Mouse (Mus musculus): ENCODE results near the gene Lsm12.

Lsm12 gene

DNA sequence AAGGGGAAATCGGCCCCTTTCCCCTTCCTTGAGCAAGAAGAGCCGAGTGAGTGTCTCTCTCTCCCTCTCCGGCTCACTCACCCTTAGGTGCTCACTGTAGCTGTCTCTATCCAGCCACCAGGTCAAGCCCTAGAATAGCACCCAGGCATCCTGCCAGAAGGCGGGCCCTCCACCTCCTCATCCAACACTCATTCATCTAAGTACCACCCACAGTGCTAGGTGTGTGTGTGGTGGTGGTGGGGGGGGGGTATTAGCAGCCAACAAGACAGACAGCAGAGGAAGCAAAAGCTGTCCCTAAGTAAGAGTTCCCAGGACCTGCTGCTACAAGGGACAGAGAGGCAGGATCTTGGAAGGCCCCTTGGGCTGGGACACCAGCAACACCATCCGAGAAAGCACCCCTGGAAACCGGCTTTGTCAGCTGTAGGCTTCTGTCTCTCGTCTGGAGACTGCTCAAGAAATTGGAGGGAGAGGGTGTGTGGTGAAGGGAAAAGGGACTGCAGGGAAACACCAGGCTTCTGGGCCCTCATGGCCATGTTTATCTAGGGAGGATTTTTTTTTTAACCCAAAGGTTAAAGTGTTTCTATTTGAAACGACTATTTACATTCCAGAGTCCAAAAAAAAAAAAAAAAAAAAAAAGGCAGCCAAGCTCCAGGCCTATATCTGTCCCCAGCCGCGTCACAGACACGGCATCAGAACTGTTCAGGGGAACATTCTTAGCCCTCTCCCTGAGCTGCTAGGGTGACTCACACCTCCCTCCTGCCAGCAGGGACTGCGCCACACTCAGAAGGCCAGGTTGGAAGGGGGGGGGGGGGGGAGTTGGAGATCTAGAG lies 31.2 kb upstream of the Lsm12 start:
- no peak for DNase-seq (ENCODE audit: low spot score in 2 of 2)

- DNase-seq (ENCODE audit: low spot score in 2 of 2): no peak
Observed at GRCm38 (mm10) chr11:102215511-102215910, 30.4 kb upstream of the Lsm12 start.

- DNase-seq (ENCODE audit: low spot score in 2 of 2): no peak
Observed at GRCm38 (mm10) chr11:102214430-102215156, 29.5 kb upstream of the Lsm12 start.

- no peak for DNase-seq (ENCODE audit: low spot score in 2 of 2)
Observed at GRCm38 (mm10) chr11:102211936-102212341, 26.8 kb upstream of the Lsm12 start.

GRCm38 (mm10) chr11:102211011-102211410 lies 25.9 kb upstream of the Lsm12 start:
- DNase-seq (ENCODE audit: low spot score in 2 of 2): no peak

DNA sequence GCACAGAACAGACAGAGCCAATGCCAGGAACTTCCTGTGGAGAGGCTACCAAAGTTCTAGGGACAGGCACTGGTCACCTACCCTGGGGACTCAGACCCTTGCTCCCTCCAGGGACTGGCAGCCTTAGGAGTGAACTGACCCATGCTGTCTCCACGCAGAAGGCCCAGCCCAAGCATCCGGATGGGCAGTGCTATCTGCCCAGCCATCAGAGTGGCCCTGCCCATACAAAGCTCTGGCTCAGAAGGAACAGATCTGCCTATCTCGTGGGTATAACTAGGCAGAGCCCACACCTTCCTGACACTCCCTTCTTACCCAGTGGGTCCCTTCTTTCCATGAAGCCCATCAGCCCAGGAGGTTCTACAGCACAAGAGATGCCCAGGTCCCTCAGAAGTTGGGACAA lies 25.1 kb upstream of the Lsm12 start:
- DNase-seq (ENCODE audit: low spot score in 2 of 2): no peak

DNA sequence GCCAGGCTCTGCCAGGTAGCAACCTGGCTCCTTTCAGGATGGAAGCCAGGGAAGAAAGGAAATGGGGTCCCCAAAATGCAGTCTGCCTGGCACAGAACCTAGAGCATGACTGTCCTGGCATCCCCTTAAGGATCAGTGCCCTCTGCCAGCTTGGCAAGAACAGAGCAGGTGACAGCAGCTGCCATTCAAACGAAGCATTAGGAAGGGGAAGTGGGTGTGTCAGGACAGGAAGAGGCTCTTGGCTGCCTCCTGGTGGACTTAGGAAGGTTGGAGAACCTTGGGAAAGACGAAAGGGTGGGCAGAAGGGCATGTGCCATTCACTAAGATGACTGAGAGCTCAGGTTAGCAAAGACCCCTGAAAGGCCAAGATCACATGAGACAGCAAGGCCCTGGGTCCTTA lies 24.6 kb upstream of the Lsm12 start:
- peak in 1 of 2 experiments; percentile 38 for DNase-seq (ENCODE audit: low spot score in 2 of 2)

DNA sequence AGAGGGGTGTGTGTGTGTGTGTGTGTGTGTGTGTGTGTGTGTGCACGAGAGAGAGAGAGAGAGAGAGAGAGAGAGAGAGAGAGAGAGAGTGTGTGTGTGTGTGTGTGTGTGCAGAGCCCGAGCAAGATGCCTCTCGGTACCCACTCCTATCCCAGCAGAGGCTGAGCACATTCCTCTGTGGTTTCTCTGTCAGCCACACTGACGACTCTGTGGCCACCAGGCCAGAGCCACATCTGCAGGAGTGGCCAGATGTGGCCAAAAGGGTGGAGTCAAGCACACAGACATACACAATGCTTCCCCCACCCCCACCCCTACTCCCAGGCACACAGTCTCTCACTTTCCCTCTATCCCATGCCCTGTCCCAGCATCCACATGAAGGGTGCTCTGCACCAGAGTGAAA lies 23.8 kb upstream of the Lsm12 start:
- DNase-seq (ENCODE audit: low spot score in 2 of 2): no peak

- DNase-seq (ENCODE audit: low spot score in 2 of 2): no peak
Observed at GRCm38 (mm10) chr11:102207825-102208777, 23.0 kb upstream of the Lsm12 start.

DNA sequence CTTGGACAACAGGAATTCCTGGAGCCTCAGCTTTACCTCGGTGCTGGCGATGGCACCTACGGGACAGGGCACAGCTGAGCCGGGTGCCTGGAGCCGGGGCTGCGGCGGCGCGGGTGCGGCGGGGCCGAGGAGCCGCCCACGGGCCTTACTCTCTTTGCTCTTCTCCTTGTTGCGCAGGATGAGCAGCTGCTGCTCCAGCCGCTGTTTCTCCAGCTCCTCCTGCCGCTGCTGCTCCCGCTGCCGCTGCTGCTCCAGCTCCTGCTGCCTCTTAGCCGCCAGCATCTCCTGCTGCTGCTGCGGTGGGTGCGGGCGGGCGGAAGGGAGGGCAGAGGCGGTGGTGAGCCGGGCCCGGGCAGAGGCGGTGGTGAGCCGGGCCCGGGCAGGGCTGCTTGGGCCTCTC lies 21.4 kb upstream of the Lsm12 start:
- DNase-seq (ENCODE audit: low spot score in 2 of 2): no peak

DNA sequence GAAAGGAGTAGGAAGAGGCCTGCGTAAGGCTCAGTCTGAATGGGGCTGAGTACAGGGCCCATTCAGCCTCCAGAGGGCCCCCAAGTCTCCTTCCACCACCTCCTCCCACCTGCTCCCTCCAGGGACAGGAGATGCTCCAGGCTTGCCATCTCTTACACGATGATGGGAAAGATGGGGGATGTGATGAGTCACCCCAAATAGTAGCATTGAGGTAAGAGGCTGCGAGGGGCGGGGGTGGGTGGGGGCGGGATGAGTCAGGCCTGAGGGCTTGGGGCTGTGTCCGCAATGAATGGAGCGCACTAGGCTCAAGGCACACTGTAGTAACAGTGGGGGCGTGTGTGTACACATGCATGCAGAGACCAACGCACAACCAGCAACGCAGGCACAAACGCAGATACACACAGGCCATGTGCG lies 16.3 kb upstream of the Lsm12 start:
- no peak for DNase-seq (ENCODE audit: low spot score in 2 of 2)

GRCm38 (mm10) chr11:102199856-102200255 lies 14.8 kb upstream of the Lsm12 start:
- DNase-seq (ENCODE audit: low spot score in 2 of 2): no peak

- DNase-seq (ENCODE audit: low spot score in 2 of 2): no peak
Observed at GRCm38 (mm10) chr11:102198245-102198644, 13.1 kb upstream of the Lsm12 start.

GRCm38 (mm10) chr11:102196018-102196797 lies 11.1 kb upstream of the Lsm12 start:
- DNase-seq (ENCODE audit: low spot score in 2 of 2): no peak

DNA sequence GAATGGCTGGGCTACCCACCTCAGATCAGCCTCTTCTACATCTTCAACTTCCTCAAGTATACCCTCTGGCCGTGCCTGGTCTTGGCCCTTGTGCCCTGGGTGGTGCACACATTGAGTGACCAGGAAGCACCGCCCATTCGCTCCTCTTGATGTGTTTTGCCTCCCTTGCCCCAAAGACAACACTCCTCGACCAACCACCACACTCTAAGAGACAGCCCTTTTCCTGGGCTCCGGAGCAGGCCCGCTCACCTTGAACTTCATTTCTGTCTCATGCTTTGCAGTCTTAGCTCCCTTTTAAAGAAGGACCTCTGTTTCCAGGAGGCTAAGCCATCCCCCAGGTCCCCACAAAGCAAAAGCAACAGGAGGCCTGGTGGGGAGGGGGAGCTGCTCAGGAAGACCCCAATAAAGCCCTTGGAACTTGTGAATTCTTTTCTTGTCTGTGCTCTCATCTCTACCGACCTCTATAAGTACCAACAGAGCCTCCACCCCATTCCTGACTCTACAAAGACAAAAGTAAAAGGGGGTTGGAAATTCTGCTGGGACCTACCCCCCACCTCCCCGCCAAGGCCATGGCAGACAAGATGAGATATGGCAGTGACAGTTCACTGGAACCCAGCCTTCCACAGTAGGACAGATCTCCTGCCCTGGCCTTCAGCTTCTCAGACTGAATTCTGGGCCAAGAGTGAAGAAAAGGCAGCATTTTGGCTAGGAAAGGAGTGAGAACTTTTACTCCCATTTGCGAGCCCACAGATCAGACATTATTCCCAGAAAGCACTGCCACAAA lies 8.8 kb upstream of the Lsm12 start:
- DNase-seq (ENCODE audit: low spot score in 2 of 2): no peak

DNA sequence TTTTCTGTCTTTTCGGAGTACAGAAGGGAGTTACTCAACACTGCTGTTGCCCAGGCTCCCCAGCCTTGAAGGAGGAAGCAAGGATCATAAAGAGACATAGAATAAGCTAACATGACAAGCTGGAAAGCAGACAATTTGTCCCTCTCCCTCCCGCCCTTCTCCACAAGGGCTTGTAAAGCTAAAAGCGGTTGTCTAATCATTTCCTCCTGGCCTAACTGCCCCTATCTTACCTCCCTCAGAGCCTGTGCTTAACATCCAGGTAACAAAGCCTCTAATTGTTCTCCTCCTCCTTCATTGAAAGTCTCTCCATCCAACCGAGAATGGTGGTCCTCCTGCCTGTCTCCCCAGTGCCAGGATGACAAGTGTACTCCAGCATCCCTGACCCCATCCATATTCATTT lies 5.8 kb upstream of the Lsm12 start:
- DNase-seq (ENCODE audit: low spot score in 2 of 2): no peak

DNA sequence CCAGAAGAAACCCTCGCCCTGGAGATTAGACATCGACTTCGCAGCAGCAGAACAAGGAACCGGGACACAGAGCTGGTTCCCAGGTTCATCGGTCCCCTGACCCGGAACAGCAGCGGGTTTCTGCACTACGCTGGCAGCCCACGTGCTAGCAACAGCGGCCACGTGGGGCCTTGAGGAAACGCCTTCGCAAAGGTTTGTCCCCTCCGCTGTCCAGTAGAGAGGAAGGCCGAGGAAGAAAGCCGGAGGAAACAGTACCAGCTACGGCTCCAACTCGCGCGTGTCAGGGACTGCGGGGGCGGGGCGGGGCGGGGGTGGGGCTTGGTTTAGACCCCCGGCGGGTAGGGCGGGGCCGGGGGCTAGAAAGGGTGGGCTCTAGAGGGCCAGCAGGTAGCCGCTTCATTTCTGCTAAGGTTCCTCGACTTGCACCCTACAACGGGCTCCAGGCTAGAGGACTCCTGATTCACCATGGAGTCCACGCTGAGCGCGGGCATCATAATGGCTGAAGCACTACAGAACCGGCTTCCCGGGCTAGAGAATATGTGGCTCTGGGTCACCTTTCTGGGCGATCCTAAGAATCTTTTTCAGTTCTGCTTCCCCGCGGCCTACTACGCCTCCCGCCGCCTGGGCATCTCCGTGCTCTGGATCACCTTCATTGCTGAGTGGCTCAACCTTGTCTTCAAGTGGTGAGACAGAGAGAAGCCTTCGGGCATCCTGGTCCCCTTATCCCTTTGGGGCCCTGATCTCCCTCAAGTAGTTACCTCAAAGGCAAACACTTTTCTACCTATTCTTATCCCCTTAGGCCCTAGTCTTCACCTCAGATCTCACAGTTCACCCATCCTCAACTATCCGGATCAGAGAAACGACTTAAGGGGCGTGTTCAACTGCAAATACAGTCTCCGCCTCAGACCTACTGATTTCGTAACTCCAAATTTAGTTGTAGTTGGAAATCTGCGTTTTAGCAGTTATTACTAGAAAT lies 4.7 kb upstream of the Lsm12 start, which contains the start of gene G6pc3:
Gene G6pc3, plus strand, starts transcription at position 160 of the 976 bp plus-strand sequence.
- peak; percentile 53 to 58 for DNase-seq (ENCODE audit: low spot score in 2 of 2)

DNA sequence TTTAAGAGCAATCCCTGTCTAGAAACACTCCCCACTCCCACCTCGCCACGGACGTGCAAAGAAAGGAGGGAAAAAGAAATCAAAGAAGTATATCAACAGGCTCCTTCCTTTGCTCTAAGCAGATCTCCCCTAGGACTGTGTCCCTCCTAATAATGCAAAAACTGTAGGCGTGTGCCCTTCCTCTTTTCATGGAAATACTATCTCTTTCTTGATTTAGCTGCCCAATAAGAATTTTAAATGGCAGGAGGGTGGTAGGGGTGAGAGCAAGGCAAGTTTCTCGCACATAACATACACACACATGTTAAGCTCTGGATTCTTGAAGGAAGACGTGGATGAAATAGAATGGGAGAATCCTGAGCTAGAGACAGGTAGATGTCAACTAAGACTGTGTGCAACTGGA lies 3.9 kb upstream of the Lsm12 start:
- DNase-seq (ENCODE audit: low spot score in 2 of 2): no peak

- DNase-seq (ENCODE audit: low spot score in 2 of 2): no peak
Observed at GRCm38 (mm10) chr11:102186235-102186634, 1.1 kb upstream of the Lsm12 start.

Measured in thymus, postnatal 10 days (tissue).